Mouse (Mus musculus) regulatory T cell (primary cell): Measurements from ENCODE around the gene Fhl1.

Experiments used
- in situ Hi-C: fragments of 300-600 bp; cut with MboI, MseI; formaldehyde crosslinking; loops from one replicate; pipeline ENCODE4 v1.15.1; 2025; ENCODE audit warnings: high pct_unique_total_duplicates

The Fhl1 gene

GRCm38 (mm10) chrX:56731306-56732201 lies at the start of gene Fhl1:
Gene Fhl1 (plus strand): TSS chrX:56731787.
- in situ Hi-C loops, result no loop called here

DNA sequence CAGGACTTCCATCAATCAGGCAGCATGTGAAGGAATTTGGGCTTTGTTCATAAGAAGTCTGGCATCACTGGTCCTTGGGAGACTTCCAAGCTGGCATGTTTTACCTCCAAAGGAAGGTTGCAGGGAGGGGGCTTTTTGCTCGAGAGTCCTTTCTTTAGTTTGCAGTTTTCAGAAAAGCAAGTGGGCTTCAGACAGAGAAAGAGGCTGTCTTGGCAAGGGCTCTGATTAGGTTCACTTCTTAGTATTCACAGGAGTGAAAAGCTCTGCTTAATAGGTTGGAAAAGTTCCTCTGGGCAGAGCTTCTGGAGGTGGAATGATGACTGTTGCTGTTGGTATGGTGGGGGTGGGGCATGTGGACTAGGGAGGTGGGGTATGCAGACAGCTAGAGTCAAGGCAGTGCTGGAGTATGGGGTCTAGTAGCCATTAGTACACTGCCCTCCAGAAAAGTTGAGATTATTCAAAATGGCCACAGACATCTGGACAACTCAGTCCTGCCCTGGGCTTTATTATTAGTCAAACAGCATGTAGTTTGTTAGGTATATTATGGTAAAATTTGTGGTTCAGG lies 49.3 kb upstream of the Fhl1 start:
- in situ Hi-C loops, result no loop called here

GRCm38 (mm10) chrX:56683521-56683920 lies 48.1 kb upstream of the Fhl1 start:
- in situ Hi-C loops, result no loop called here

DNA sequence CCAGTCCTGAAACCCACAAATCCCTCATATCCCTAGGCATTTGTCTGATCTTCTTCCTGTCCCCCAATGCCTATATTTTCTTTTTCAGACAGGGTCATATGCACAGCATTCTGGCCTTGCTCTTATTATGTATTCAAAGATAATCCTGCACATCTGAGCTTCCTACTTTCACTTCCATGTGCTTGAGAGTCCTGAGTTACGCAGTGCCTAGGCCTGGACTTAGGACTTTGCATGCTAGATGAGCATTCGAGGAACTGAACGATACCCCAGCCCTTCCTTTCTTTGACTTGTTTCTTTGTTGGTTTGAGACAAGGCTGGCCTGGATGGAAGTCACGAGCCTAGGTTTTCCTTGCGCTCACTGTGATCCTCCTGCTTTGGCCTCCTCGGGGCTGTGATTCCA lies 39.0 kb upstream of the Fhl1 start:
- in situ Hi-C loops, result no loop called here

- in situ Hi-C loops, result no loop called here
Measured at GRCm38 (mm10) chrX:56694539-56694938, 37.0 kb upstream of the Fhl1 start.

- in situ Hi-C loops, result no loop called here
Measured at GRCm38 (mm10) chrX:56697199-56697780, 34.3 kb upstream of the Fhl1 start.

- in situ Hi-C loops, result no loop called here
Measured at GRCm38 (mm10) chrX:56697886-56698285, 33.7 kb upstream of the Fhl1 start.

GRCm38 (mm10) chrX:56701261-56701660 lies 30.3 kb upstream of the Fhl1 start:
- in situ Hi-C loops, result no loop called here

DNA sequence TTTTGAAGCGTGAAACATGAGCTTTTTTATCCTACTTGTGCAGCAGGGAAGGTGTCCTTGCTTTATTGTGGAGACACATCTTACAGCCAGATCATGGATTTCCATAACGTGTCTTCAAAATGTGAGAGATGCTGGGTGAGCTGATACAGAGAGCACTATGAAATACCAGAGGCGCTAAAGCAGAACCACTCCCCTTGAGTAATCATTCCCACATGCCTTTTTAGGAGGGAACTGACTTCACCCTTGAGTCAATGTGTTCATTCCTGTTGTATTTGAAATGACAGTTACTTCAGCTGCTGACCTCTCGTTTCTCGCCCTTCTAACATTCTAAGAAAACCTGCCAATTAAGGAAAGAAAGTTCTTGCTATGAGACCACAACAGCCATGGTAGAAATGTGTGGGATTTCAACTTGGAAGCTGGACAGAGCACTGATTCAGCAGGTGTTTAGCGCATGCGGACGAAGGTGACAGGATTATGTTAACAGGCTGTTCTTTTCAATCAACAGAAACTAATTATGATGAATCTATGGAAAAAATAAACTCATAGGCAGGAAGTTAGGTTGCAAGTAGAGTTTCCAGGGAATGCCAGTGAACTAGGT lies 27.5 kb upstream of the Fhl1 start:
- in situ Hi-C loops, result no loop called here

DNA sequence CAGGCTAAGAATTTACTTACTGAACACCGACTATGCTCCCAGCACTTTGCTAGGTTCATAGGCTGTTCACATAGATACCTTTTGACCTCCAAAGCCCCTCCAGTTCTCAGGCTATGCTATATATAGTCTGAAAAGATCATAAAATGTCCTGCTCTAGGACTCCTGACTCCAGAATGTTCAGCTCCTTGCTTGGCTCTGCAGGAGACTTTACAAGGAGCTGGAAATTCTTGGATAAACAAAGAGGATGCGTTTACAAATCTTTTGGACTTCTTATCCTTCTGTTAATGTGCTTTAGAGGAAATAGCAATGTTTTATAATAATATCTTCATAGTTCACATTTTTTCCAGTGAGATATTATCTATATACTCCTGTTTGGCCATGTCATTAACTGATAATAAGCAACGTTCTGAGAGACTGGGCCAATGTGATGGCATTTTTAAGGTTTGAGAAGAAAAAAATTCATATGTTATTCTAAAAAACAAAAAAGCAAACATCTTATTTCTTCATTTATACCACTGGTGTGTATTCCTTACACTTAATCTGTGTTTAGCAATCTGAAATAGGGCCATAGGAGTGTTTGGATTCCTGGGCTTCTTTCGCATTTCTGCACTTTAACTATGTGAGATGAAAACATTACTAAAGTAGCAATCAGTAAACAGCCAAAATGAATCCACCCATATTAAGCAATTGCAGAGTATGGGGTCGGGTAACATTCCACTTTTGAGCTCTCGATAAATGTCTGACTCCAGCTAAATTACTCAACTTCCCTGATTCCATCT lies 22.8 kb upstream of the Fhl1 start:
- in situ Hi-C loops, result no loop called here

GRCm38 (mm10) chrX:56710522-56710921 lies 21.1 kb upstream of the Fhl1 start:
- in situ Hi-C loops, result no loop called here

GRCm38 (mm10) chrX:56712666-56713065 lies 18.9 kb upstream of the Fhl1 start:
- in situ Hi-C loops, result no loop called here

GRCm38 (mm10) chrX:56722559-56722958 lies 9.0 kb upstream of the Fhl1 start:
- in situ Hi-C loops, result no loop called here

DNA sequence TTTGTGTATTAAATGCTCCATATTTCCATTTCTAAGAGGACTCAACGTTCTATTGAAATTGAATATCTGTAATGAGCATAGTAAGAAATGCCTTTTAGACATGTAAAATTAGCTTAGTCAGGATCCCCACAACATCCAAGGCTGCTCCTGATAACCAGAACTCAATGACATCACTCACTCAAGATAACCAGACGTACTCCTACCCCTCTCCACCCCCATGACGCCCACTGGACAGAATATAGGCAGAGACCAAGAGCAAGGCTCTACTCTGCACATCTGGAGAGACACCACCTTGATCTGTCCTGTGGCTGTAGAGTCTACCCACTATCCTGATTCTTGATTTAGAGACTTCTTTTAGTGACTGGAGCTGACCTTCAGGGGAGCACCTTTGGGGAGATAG lies 3.1 kb upstream of the Fhl1 start:
- in situ Hi-C loops, result no loop called here

DNA sequence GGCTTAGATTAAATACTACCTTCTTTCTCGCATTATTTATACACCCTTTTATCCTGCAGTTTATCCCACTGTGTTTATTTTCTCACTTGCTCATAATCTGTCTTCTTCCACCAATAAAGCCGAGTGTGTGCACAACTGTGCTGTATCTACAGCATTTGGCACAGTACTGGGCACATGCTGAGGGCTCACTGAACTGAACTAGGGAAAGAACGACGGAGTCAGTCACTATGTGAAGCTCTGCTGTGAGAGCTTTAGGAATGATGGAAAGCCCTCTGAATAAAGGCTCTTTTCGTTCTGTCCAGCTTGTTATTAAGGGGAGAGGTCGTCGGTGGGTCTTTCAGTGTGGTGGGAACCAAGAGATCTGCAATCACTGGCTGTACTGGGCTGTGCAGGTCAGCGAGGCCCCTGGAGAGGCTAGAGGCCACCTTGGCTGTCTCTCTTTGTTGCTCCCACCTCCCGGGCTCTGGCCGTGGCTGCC lies 720 bp upstream of the Fhl1 start:
- in situ Hi-C loops, result no loop called here

- in situ Hi-C loops, result no loop called here
Measured at GRCm38 (mm10) chrX:56732401-56732800, 814 bp downstream of the Fhl1 start.

DNA sequence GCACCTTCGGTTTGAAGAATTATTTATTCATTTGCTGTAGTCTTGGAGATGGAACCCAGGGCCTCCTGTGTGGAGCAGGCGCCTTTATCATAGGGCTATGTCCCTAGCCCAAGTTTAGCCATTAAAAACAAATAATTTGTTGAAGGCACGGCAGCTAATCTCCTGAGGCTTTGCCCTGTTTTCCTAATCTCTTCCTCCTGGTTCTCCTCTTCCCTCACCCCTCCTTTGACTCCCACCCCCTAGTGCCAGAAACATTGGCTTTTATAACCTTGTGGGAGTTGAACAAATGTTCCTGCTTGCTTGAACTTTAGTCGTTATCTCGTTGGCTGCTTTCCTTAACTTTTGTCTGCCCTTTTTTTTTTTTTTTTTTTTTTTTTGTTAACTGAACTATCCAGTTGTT lies 2.8 kb downstream of the Fhl1 start:
- in situ Hi-C loops, result no loop called here

DNA sequence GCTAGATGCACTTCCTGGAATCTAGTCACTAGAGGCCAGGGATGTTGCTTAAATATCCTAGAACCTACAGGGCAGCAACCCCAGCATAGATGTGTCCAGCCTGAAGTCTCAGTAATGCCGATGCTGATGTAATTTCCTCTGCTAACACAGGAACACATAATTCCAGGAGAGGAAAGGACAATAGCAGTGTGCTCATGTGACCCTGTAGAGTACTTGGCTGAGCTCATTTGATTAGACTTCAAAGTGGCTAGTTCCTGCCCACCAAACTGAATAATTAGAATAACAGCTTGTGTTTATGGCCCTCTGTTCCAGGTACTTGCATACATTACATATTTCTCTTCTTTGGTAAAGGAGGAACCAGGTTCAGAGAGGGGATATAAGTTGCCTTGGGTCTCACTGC lies 4.6 kb downstream of the Fhl1 start:
- in situ Hi-C loops, result no loop called here

DNA sequence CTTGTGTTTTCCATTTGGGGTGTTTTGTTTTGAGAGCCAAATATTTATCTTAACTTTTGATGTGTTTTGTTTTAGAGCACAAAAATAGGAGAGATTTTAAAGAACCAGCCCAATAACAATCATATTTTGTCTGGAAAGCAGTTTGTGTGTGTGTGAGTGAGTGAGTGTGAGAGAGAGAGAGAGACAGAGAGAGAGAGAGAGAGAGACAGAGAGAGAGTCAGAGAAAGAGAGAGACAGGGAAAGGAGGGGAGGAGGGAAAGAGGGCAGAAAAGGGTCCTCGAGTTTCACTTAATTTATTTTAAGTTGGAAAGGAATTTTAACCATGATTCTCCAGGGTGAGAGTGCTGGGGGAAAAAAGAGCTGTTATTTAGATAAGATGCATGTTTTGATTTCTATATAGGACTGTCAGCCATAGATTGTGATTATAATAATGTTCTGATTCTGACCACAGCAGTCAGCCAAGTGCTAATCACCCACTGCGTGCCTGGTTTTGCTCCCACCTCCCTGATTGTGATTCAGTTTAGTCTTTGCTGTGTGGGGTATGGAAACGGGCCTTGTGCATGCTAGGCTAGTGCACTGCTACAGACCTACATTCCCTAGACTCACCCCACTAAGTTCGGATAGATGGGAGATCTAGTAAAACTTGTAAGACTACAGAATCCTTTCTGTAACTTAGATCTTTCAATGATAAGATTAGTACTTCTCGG lies 6.4 kb downstream of the Fhl1 start:
- in situ Hi-C loops, result no loop called here

DNA sequence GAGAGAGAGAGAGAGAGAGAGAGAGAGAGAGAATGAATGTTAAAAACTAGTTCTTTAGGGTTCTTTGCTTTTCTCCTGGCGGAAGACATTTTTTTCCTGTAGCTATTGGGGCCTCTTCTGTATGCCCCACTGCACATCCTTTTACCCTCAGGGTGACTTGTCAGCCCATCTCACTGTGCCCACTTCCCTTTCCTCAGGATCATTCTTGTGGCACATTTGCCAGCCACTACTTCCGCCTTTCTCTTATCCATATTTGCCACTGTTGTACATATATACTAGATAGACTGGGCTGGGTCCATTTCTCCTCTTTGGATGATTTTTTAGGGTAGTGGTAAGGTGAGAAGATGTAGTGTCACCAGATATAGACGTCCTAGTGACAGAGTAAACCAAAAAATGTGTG lies 9.8 kb downstream of the Fhl1 start:
- in situ Hi-C loops, result no loop called here

GRCm38 (mm10) chrX:56751536-56751935 lies 19.9 kb downstream of the Fhl1 start:
- in situ Hi-C loops, result no loop called here
